Mouse (Mus musculus): ENCODE data around the gene Mlana.

Gene Mlana

DNA sequence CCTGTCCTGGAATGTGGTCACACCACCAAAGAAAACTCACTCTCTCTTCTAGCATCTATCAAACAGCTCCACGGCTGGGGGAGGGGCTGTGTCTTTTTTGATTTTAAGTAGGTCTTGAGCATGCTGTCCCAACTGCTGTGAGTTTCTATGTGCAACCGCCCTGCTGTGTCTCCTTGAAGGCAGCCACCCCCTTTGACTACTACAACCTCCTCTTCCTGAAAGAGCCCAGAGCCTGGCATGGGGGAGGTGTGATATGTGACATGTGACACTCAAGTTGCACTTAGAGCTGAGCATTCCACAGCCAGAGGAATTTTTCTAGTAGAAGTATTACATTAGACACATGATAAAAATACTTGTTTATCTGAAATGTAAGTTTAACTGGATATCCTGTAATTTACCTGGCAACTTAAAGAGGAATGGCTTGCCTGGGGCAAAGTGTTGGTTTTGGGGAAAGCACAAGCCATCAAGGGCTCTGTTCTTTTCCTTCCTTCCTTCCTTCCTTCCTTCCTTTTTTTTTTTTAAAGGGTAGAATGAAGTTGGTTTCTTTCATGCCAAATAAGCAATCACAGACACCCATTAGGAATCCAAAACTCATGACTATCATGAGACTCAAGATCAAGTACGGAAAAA lies at the start of gene Mlana:
Gene Mlana, plus strand, starts transcription at position 580 of the 630 bp plus-strand sequence.
- no peak for DNase-seq (ENCODE audit: inconsistent ontology term)

DNA sequence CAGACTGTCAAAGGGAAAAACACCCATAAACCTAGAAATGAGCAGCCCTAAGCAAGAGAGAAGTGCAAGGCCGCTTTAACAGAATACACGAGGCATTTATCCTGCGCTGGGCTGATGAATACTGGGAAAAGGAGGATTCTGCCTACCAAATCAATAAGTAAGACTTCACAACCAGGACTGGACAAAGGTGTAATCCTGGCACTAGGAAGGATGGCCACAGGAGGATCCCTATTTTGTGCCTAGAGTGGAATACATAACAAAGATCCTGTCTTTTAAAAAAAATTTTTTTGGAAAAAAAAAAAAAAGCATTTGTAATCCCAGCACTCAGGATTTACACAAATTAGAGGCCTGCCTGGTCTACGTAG lies 49.1 kb upstream of the Mlana start:
- DNase-seq (ENCODE audit: inconsistent ontology term): no peak

DNA sequence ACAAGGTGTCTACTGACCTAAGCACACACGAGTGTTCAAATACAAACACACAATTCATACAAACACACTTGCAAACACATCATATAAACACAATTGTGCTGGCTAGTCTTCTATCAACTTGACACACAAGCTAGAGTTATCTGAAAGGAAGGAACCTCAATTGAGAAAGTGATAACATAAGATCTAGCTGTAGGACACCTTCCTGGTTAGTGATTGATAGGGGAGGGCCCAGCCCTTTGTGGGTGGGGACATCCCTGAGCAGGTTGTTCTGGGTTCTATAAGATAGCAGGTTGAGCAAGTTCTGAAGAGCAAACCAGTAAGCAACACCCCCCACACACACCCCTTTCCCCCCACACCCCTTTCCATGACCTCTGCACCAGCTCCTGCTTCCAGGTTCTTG lies 47.9 kb upstream of the Mlana start:
- DNase-seq (ENCODE audit: inconsistent ontology term): no peak

DNA sequence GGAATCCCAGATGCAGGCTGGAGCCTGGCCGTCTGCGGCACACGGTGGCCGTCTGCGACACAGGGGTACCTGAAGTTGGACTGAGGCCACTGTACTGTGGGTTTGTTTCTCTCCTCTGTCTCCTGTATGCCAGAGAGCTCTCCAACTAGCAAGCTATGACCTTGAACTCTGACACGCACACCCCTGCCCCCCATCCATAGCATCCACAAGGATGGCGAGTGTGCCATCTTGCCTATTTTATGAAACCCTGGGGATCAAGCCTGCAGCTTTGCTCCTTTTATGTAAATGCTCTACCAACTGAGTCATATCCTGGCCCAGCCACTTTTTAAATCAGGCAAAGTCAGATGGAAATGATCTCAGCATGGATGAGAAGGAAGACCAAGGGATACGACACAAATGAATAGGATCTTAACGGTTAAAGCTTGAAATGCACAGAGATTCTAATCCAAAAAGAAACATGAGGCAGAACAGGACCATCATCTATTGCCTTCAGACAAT lies 43.8 kb upstream of the Mlana start:
- no peak for DNase-seq (ENCODE audit: inconsistent ontology term)

DNA sequence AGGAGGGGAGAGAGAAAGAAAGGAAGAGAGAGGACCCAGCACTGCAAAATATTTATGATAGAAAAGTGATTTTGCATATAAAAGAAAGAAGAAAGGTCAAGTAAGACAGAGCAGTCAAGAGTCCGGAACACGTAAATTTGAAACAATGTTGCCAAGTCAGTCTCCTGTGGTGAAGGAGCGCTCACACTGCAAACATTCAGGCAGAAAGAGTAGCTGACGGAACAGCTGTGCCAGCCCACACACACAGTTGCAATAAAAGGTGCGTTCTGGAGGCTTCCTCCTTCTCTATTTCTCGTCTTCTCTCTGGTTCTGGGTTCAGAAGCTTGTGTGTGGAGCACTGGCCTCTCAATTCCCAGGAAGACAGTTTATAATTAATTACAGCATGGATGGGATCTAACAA lies 42.5 kb upstream of the Mlana start:
- DNase-seq (ENCODE audit: inconsistent ontology term): no peak

DNA sequence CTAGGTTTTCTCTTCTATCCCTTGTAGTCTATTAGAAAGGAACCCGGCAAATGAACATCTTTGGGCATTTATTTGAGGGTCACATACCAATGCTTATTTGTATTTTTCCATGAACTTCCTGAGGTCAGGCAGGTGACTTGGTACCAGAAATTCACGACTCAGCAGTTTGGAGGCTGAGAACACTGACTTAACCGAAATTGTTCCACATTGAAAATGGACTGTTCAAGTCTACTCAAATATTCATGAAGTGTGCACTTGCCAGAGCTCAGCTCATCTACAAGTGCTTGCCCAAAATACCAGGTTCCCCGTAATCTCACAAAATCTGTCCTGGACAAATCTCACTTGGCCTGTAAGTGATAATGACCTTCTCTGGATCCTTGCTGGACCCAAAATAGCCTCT lies 41.6 kb upstream of the Mlana start:
- no peak for DNase-seq (ENCODE audit: inconsistent ontology term)

DNA sequence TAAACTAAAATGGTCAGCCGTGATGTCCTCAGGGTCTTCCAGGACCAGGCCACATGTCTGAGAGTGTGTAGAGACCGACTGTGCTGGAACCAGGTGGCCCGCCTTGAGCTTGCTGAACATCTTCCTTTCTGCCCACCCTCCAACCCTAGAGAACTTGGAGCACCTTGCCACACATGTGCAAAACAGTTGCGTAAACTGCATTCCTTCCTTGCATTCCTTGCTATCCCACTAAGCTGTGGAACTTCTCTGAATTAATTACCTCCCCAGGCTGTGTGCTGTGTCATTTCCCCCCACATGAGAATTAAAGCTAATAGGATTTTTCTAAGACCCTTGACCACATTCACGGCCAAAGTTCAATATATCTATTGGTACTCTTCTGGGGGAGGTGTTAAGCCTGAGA lies 41.0 kb upstream of the Mlana start:
- no peak for DNase-seq (ENCODE audit: inconsistent ontology term)

DNA sequence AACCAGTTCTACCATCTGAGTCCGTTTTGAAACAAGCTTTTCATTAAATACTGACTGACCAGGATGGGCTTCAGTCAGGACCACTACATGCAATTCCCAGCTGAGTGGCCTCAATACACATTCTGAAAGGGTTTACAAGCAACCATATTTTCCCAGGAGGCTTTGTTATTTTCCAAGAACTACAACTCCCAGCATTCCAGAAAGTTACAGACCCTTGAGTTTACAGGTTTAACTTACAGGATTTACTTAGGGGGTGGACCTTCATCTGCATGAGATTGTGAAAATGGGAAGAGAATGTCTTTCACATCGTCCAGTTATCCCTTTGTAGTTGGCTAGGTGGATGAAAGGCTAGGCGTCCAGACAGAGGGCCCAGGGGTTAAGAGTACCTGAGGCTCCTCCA lies 40.6 kb upstream of the Mlana start:
- no peak for DNase-seq (ENCODE audit: inconsistent ontology term)

DNA sequence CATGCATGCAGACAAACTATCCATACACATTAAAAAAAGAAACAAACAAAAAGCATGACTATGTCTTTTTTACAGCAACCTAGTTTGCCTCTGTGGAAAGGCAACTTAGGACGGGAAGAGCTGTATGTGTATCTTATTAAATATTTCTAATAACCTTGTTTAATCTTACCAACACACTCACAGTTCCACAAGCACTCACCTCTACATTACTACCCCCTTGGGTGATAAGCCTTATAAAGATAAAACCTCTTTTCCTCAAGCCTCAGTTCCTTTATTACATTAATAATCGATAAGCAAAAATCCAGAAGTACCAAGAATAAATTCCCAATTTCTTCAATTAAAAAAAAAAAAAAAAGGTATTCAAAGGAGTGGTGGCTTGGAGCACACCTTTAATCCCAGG lies 40.1 kb upstream of the Mlana start:
- DNase-seq (ENCODE audit: inconsistent ontology term): no peak

DNA sequence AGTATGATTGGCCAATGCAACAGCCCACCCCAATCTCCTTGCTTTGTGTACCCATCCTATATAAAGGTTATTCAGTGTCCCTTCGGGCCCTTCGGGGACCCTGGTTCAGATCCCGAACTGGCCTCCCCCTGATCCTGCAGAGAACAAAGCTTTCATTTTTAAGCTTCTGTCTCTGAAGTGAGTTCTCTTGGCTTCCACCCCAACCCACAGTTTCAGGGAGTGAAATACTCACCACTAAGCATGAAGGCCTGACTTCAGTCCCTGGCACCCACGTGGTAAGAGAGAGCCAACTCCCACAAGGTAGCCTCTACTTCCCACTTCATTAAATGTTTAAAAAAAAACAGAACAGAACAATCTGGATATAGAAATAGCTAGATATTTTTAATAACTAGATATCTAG lies 38.8 kb upstream of the Mlana start:
- DNase-seq (ENCODE audit: inconsistent ontology term): no peak

DNA sequence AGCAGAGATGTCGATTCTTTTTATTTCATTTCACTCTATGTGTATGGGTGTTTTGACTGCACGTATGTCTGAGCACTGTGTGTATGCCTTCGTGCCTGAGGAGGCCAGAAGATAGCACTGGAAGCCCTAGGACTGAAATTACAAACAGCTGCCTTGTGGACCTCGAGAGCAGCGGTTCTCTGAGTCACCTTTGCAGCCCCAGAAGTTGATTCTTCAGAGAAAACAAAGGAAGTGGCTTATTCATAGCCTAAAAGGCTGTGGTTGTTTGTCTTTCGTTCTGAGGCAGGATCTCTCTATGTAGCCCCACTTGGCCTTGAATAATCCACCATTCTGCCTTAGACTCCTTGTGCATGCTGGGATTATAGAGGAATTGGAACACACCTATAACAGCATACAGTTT lies 37.9 kb upstream of the Mlana start:
- DNase-seq (ENCODE audit: inconsistent ontology term): no peak

DNA sequence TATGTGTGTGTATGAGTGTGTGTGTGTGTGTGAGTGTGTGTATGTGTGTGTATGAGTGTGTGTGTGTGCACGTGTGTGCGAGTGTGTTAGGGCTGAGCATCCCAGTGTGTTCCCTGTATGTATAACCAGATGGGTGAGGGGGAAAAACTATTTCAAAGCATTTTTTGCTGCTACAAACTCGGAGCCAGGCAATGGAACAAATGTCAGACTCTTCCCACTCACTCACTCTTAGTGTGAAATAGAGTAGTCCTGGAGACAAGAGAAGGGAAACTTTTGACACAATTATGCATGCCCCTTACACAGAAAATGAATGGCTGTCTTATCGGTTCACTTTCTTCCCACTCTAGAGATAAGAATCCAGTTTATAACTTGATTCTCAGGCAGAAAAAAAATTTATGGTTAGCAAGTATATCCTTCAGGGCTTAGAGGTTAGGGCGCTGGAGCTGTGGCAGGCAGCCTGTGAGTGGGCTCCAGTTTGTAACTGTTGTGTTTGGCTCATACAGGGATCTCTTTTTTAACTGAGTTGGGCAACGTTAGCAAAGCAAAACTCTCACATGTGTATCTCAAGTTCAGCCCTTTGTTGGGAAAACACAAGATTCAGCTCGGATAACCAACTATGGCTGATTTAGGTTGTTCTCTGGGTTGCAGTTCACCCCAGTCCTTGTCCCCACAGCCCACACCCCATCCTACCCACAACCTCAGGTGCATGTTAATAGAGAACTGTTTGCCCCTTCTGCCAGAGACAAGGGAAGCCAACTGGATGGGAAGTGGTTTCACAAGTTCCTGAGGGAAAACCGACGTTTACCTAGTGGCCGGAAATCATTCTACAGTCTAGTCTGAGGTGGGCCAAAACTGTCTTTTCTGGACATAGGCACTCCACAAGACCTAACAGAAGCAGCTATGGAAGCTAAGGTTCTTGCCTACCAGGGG lies 36.5 kb upstream of the Mlana start:
- no peak for DNase-seq (ENCODE audit: inconsistent ontology term)

DNA sequence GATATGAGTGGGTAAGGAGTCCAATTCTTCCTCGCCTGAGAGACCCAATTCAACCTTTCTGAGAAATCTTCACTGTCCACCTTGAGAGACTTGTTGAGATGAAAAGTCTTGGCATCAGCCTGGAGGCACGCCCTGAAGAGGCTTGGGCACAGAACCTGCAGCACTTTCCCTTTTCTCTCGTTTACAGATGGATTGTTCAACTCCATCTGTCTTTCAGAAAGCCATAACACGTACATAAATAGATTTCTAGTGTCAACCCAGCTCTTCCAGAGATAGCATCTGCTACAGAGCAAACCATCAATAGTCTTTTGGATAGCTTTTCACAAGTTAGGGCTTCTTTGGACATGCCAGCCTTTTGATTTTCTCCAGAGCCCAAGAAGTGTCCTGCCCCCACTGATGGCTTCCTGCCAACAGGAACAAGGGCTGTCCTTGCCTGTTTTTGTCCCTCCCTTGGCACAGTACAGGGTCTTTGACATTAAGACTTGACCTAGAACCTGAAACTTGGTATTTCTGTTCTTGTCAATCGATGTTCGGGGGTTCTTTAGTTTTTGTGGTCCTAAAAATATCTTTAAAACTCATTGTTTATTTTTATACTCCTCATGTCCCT lies 35.5 kb upstream of the Mlana start:
- DNase-seq (ENCODE audit: inconsistent ontology term): no peak

DNA sequence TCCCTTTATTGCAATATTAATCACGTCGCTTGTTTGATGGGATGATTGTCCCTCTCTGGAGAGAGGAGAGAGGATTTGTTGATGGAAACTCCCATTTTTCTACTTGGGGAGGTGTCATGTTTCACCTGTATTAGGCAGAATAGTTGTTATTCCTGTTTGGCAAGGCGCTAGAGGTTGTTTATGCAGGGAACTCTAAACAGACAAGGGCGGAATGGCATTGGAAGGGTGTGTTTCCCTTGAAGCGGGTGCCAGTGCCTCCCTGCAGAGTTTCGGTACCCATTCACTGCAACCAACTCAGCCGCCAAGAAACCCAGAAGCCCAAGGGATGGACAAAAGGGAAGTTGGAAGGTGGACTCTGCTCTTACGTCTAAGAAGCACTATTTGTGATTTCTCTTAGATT lies 33.8 kb upstream of the Mlana start:
- no peak for DNase-seq (ENCODE audit: inconsistent ontology term)

DNA sequence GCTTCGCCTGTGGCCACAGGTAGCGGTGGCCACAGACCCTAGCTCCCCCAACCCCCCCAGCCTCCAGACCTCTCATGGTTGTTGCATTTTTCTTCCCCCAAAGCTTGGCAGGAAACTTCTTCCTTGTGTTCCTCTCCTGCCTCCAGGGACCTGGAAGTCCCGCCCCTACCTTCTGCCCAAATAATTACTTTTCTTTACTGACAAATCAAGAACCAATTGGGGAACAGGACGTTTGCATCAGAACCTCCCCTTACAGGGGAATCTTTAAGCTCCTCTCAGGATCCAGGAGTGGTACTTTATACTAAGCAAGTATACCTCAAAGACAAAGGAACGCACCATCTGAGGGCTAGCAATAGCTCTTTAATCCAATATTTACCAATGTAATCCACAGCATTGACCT lies 32.7 kb upstream of the Mlana start:
- DNase-seq (ENCODE audit: inconsistent ontology term): no peak

DNA sequence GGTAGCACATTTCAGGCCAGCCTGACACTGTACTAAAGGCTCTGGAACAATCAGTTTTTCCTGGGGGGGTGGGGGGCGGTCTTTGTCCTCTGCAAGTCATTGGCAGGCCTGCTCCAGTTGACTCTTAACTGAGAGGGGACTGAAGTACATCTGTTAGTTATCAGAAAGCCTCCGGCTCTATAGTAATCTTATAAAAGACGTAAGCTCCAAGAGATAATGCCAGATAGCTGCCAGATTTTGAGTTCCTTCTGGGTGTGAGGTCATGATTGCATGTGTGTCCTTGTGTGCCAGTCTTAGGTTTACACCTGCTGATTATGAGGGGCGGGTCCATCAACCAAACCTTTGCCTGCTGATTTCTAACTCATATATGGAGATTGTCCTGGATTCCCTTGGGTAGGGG lies 31.5 kb upstream of the Mlana start:
- DNase-seq (ENCODE audit: inconsistent ontology term): no peak

DNA sequence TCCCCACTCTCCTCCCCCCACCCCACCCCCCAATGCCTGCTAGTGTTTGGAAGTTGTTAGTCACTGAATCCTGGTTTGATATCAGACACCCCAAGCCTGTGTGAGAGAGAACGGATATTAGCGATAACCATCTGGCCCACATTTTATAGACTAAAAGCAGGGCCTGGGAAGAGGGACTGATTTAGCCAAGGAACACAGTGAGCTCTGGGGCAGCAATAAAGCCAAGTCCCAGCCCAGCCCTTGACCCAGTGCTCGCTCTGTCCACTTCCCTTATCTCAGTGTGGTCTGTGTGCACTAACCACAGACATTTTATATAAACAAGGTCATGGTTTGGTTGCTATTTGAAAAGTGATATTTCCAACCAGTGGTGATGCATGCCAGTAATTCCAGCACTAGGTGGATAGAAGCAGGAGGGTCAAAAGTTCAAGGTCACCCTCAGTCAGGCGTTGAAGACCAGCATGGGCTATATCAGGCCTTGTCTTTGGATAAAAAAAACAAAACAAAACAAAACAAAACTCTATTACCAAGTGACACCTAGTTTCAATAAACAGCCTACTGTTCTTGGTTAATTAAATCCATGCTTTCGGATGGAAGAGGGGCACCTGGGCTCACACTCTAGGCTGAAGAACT lies 30.5 kb upstream of the Mlana start:
- no peak for DNase-seq (ENCODE audit: inconsistent ontology term)

DNA sequence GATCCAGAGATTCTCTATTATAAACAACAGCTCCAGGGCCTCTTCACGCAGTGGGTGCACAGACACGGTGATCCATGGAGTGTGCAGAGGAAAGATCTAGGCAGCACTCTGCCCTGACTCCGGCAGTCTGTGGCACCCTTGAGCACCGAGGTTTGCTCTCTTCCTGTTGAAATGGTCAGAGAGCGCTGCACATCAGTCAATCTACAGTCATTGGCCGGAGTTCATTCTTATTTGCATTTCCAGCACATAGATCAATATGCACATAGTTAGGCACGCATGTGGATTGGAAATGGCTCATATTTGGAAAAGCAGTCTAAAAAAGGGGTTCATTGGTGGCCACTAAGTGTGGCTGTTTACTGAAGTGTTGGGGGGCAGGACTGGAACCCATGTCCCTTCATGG lies 29.5 kb upstream of the Mlana start:
- no peak for DNase-seq (ENCODE audit: inconsistent ontology term)

DNA sequence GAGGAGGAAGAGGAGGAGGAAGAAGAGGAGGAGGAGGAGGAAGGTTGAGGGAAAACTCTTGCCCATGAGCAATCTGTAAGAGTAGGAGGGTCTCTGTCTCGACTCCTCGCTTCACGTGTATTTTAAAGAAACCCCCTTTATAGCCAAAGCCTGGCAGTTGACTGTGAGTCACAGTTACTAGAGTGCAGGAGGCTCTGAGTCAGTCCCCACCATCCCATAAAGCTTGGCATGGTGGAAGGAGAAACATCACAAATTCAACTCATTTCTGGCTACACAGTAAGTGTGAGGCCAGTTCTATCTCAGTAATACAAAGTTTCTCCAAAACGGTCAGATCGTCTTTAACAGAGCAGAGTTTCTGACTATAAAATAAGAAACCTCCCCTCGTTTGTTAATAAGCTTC lies 27.4 kb upstream of the Mlana start:
- DNase-seq (ENCODE audit: inconsistent ontology term): no peak

DNA sequence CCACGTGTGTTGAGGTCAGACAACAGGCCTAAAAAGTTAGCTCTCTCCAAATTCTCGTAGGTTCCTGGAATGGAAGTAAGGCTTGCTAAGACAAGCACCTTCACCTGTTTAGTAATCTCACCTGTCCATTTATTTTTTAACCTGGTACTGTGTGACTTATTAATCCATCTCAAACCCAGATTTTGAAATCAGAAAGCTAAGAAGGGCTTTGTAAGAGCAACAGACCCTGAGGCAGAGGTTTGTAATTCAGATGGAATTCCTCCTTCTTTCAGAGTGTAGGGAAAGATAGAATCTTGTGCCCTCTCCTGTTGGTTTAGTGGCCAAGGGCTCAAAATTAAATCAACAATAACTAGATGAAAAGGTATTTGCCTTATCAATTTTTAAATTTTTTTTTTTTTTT lies 26.5 kb upstream of the Mlana start:
- no peak for DNase-seq (ENCODE audit: inconsistent ontology term)

DNA sequence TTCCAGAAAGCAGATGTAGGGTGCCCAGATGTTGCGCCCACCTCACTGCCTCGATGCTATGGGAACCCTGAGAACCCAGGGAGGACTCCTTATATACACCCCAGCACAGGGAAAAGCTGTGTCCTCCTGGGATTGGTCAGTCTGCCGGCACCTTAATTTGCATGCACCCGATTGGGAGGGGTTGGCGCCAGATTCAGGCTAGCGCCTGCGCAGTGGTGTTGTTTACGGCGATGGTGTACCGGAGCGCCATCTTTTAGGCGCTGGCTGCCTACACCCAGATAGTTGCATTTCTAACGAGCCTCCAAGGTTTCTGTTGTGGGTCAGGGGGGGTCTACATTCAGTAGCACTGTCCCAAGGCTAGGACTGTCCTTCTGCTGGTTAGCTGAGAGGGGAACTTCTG lies 25.0 kb upstream of the Mlana start:
- DNase-seq (ENCODE audit: inconsistent ontology term): no peak

DNA sequence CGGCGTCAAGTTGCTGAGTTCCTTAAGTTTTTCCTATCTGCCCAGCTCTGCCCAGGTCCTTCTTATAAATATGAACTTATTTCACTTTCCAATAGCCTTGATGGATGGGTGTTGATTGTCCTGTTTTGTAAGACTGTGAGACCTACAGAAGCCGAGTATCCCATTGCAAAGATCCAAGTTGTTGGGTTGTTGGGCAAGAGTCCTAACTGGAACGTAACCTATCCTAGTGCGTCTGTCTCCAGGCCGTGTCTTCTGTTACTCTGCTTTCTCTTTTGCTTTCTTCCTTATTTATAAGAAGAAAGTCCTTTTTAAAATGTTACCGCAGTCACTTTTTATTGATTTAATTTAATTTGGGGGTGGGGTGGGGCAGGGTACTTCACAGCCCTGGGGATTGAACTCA lies 22.7 kb upstream of the Mlana start:
- DNase-seq (ENCODE audit: inconsistent ontology term): no peak
